Comparison of ENCODE assay signal across 22 mouse cellular contexts in the genomic region with DNA sequence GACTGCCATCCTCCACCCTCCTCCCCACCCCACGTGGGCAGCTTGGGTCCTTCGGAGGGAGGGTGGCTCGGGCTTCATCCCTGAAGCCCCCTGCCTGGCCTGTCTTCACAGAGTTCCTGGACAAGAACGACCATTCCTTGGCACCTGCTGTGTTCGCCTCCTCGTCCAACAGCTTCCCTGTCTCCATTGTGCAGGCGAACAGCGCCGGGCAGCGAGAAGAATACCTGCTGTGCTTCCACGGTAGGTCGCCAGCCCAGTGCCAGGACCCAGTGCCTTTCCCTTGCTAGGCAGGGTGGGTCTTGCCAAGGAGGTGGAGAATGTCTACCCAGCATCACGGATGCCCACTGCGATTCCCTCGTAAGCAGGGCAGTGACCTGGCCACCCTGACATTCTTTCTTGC. TPM values are rescaled to one million over a fixed set of nuclear protein-coding genes. Genes with fewer than 3 reads are reported as not detected.
DNase-seq lines count a peak whose midpoint lies in the region; ATAC-seq and TF ChIP-seq lines count a peak whose summit lies in the region.
"Had no signal": no experiment of that assay in that cellular context is flagged by ENCODE, and none has a peak within 500 bp of the region (broad histone marks: within the 10 kb centered on the region; RNA-seq: fewer than 3 reads in every experiment).

No protein-coding gene starts in this region.

- H3K4me1 ChIP-seq in cerebellum, adult 2 months (ENCODE audit: control insufficient read depth, insufficient read depth, low read length): peaks cover 9% of the 10 kb centered on the region
- H3K4me1 ChIP-seq: embryonic facial prominence, embryonic 12.5 days; embryonic facial prominence, embryonic 15.5 days; hindbrain, embryonic 12.5 days; hindbrain, embryonic 15.5 days had no signal

- no peak overlapping the region for H3K4me3 ChIP-seq in cerebellum, adult 2 months (replicated peaks; ENCODE audit: insufficient read depth, low read depth, low read length)
- H3K4me3 ChIP-seq: embryonic facial prominence, embryonic 12.5 days; embryonic facial prominence, embryonic 15.5 days; hindbrain, embryonic 12.5 days; hindbrain, embryonic 15.5 days had no signal

- TF ChIP-seq CTCF in cerebellum, adult 2 months (IDR thresholded peaks at IDR 0.05; ENCODE audit: borderline replicate concordance, insufficient read depth, low read depth, low read length): no peak

- TF ChIP-seq POLR2A in cerebellum, adult 2 months (IDR thresholded peaks at IDR 0.05; ENCODE audit: borderline replicate concordance, insufficient read depth, low read length): no peak

- no peak for ATAC-seq in cerebellum, adult (ENCODE audit: insufficient number of reproducible peaks, low FRiP score, low TSS enrichment)
- ATAC-seq: forebrain, embryonic 14.5 days; forebrain, postnatal 0 days; intestine, postnatal 0 days; Patski had no signal

- DNase-seq in cerebellum, adult 11-12 months: peak; percentile 39
- DNase-seq in cerebellum, adult 2 months: peak; percentile 34 to 40
- peak; percentile 44 for DNase-seq in cerebellum, adult 9-11 months
- peak; percentile 57 for DNase-seq in cerebellum, postnatal 25 days
- no peak for DNase-seq in heart, adult 11 months
- DNase-seq in layer of hippocampus, adult 9-11 months: no peak
- DNase-seq: adrenal gland, postnatal 10 days; adrenal gland, postnatal 36 days; B cell, adult 2 months; forebrain, postnatal 0 days; gastrocnemius, postnatal 10 days; gastrocnemius, postnatal 36 days; kidney, adult 2 months had no signal

- 9% methylated on average over 15 of the region's 15 CpGs for WGBS in cerebellum, adult 2 months

- H3K27ac ChIP-seq in cerebellum, adult 2 months (ENCODE audit: insufficient read depth, low read length): no peak overlapping the region
- H3K27ac ChIP-seq: embryonic facial prominence, embryonic 12.5 days; embryonic facial prominence, embryonic 15.5 days; hindbrain, embryonic 12.5 days; hindbrain, embryonic 15.5 days had no signal

- H3K27me3 ChIP-seq in cerebellum, adult 2 months (ENCODE audit: control insufficient read depth, insufficient read depth, low read length): no peaks in the 10 kb centered on the region
- H3K27me3 ChIP-seq: CH12.LX; embryonic facial prominence, embryonic 12.5 days; embryonic facial prominence, embryonic 15.5 days; hindbrain, embryonic 12.5 days; hindbrain, embryonic 15.5 days; Patski had no signal

RNA-seq across cellular contexts. Expression of gene Prkab1, which starts 30.2 kb away (rescaled TPM):
- 39.6 and 43.8 TPM in 2 replicates for polyA plus RNA-seq in cerebellum, adult 2 months (2012; rRNA removed)

Comparison
In these comparisons a context has a peak if more than half of its experiments do, and no peak if none do; other contexts are left out.
1. DNase-seq: peak in cerebellum, adult 11-12 months (single experiment), cerebellum, adult 2 months (2 of 2), cerebellum, adult 9-11 months (single experiment) and cerebellum, postnatal 25 days (2 of 2); none in heart, adult 11 months (single experiment) and layer of hippocampus, adult 9-11 months (single experiment).